Mouse (Mus musculus) retina, embryonic 14.5 days (tissue): ENCODE results near the gene Hck.
A peak's percentile ranks its signal among the peaks of the same experiment; 100 is the strongest.

Experiments
- DNase-seq: peaks from one replicate; pipeline ENCODE4 v3.0.0-alpha.2; 2015; ENCODE audit warnings: low spot score

The Hck gene

GRCm38 (mm10) chr2:153151026-153151425, 42.8 kb downstream of the Hck start:
- no peak for DNase-seq

- no peak for DNase-seq
These were observed 43.8 kb downstream of the Hck start for GRCm38 (mm10) chr2:153151926-153152665.

GRCm38 (mm10) chr2:153153033-153153450, 44.8 kb downstream of the Hck start:
- no peak for DNase-seq

- peak; percentile 24 for DNase-seq
These were observed 49.0 kb downstream of the Hck start for GRCm38 (mm10) chr2:153157270-153157669.

- no peak for DNase-seq
These were observed 51.9 kb downstream of the Hck start for GRCm38 (mm10) chr2:153160133-153160532.

GRCm38 (mm10) chr2:153160844-153161683, 52.8 kb downstream of the Hck start, which contains the start of gene Tm9sf4:
Tm9sf4 (plus strand) TSS chr2:153161303.
- peak; percentile 94 for DNase-seq

- DNase-seq: no peak
These were observed 53.4 kb downstream of the Hck start for GRCm38 (mm10) chr2:153161684-153162080.

GRCm38 (mm10) chr2:153167136-153167535, 58.9 kb downstream of the Hck start:
- no peak for DNase-seq

- DNase-seq: peak; percentile 43
These were observed 60.0 kb downstream of the Hck start for GRCm38 (mm10) chr2:153168134-153168820.

GRCm38 (mm10) chr2:153170490-153171224, 62.4 kb downstream of the Hck start:
- DNase-seq: no peak

GRCm38 (mm10) chr2:153171966-153172365, 63.7 kb downstream of the Hck start:
- no peak for DNase-seq

- no peak for DNase-seq
These were observed 67.8 kb downstream of the Hck start for GRCm38 (mm10) chr2:153175995-153176570.

- DNase-seq: no peak
These were observed 68.9 kb downstream of the Hck start for GRCm38 (mm10) chr2:153177188-153177587.

- DNase-seq: no peak
These were observed 71.0 kb downstream of the Hck start for GRCm38 (mm10) chr2:153179126-153179860.

- no peak for DNase-seq
These were observed 71.7 kb downstream of the Hck start for GRCm38 (mm10) chr2:153179961-153180360.

GRCm38 (mm10) chr2:153186176-153186591, 77.9 kb downstream of the Hck start:
- DNase-seq: no peak

GRCm38 (mm10) chr2:153187848-153188247, 79.6 kb downstream of the Hck start:
- no peak for DNase-seq

GRCm38 (mm10) chr2:153191242-153191641, 83.0 kb downstream of the Hck start:
- no peak for DNase-seq

GRCm38 (mm10) chr2:153194255-153194654, 86.0 kb downstream of the Hck start:
- DNase-seq: no peak

- no peak for DNase-seq
These were observed 90.2 kb downstream of the Hck start for GRCm38 (mm10) chr2:153198485-153198884.

GRCm38 (mm10) chr2:153199114-153199513, 90.8 kb downstream of the Hck start:
- DNase-seq: no peak
